In genomic region chr5:123376569-123376968, GRCm38 (mm10) we compare ENCODE assay signal across 9 mouse cellular contexts. TPM values are rescaled to one million over a fixed set of nuclear protein-coding genes. Genes with fewer than 3 reads are reported as not detected.
DNase-seq lines count a peak whose midpoint lies in the region; ATAC-seq and TF ChIP-seq lines count a peak whose summit lies in the region.
"Had no signal": no experiment of that assay in that cellular context is flagged by ENCODE, and none has a peak within 500 bp of the region (broad histone marks: within the 10 kb centered on the region; RNA-seq: fewer than 3 reads in every experiment).

No protein-coding gene starts in this region.

- intact Hi-C loops in left cerebral cortex, adult 2 months (cut with DNase I), result loop anchor here (2.0 kb wide), 1 partner anchor 122 kb away; no protein-coding TSS in a partner anchor

- DNase-seq in hindbrain, embryonic 10.5 days (ENCODE audit: low spot score), result no peak
- peak; percentile 57 for DNase-seq in NIH3T3 (ENCODE audit: low read depth)
- peak; percentile 90 for DNase-seq in embryonic facial prominence, embryonic 14.5 days (ENCODE audit: low spot score)
- peak; percentile 52 for DNase-seq in left cerebral cortex, adult 2 months (ENCODE audit: extremely low spot score in 1 of 2, low spot score in 2 of 2)
- peak; percentile 82 for DNase-seq in right cerebral cortex, postnatal 14 days

- H3K4me3 ChIP-seq in hindbrain, embryonic 12.5 days, result no peak overlapping the region
- no peak overlapping the region for H3K4me3 ChIP-seq in hindbrain, embryonic 10.5 days
- no peak overlapping the region for H3K4me3 ChIP-seq in embryonic facial prominence, embryonic 14.5 days (ENCODE audit: low read depth, low read length)
- H3K4me3 ChIP-seq in hindbrain, embryonic 16.5 days (ENCODE audit: low read length), result no peak overlapping the region
- H3K4me3 ChIP-seq in left cerebral cortex, adult 2 months, result no peak overlapping the region

- H3K27me3 ChIP-seq in hindbrain, embryonic 12.5 days, result no peaks in the 10 kb centered on the region
- no peaks in the 10 kb centered on the region; the same call in 1 of the 2 replicates for H3K27me3 ChIP-seq in hindbrain, embryonic 10.5 days (ENCODE audit: insufficient read depth, poor library complexity, severe bottlenecking)
- H3K27me3 ChIP-seq in embryonic facial prominence, embryonic 14.5 days (replicated peaks; ENCODE audit: control insufficient read depth, insufficient read depth, low read length), result no peaks in the 10 kb centered on the region
- no peaks in the 10 kb centered on the region for H3K27me3 ChIP-seq in hindbrain, embryonic 16.5 days (replicated peaks; ENCODE audit: control insufficient read depth, insufficient read depth, low read length)
- H3K27me3 ChIP-seq: Patski had no signal

- 0 out of 2 replicates have a peak, but pooled peaks cover 4% of the 10 kb centered on the region for H3K4me1 ChIP-seq in hindbrain, embryonic 12.5 days
- peaks cover 15% of the 10 kb centered on the region for H3K4me1 ChIP-seq in hindbrain, embryonic 10.5 days (replicated peaks)
- no peaks in the 10 kb centered on the region for H3K4me1 ChIP-seq in embryonic facial prominence, embryonic 14.5 days (ENCODE audit: control insufficient read depth, insufficient read depth, low read length)
- no peaks in the 10 kb centered on the region; the same call in 1 of the 2 replicates for H3K4me1 ChIP-seq in hindbrain, embryonic 16.5 days (ENCODE audit: control insufficient read depth, insufficient read depth, low read depth, low read length)

- H3K4me2 ChIP-seq in hindbrain, embryonic 12.5 days (replicated peaks), result no peak overlapping the region
- H3K4me2 ChIP-seq in embryonic facial prominence, embryonic 14.5 days (ENCODE audit: low read depth, low read length), result no peak overlapping the region
- H3K4me2 ChIP-seq in hindbrain, embryonic 16.5 days (ENCODE audit: low read length), result no peak overlapping the region

- WGBS in hindbrain, embryonic 12.5 days, result 48% methylated on average over 10 of the region's 10 CpGs
- 78% methylated on average over 10 of the region's 10 CpGs for whole genome bisulfite sequencing in hindbrain, embryonic 10.5 days
- WGBS in embryonic facial prominence, embryonic 14.5 days, result 26% methylated on average over 10 of the region's 10 CpGs
- WGBS in hindbrain, embryonic 16.5 days, result 21% methylated on average over 10 of the region's 10 CpGs

- no peak for ATAC-seq in hindbrain, embryonic 12.5 days (ENCODE audit: low FRiP score)
- ATAC-seq in embryonic facial prominence, embryonic 14.5 days (ENCODE audit: low read depth), result peak; percentile 45; the same call in 1 of the 2 replicates
- peak; percentile 56 for ATAC-seq in hindbrain, embryonic 16.5 days
- ATAC-seq in erythroid progenitor cell, adult 5-6 weeks (replicated peaks; ENCODE audit: low FRiP score, poor library complexity, severe bottlenecking), result no peak
- ATAC-seq: Patski had no signal

- peak overlapping the region; percentile 48; the same call in 1 of the 2 replicates for H3K27ac ChIP-seq in hindbrain, embryonic 12.5 days
- H3K27ac ChIP-seq in hindbrain, embryonic 10.5 days, result no peak overlapping the region
- H3K27ac ChIP-seq in embryonic facial prominence, embryonic 14.5 days (replicated peaks; ENCODE audit: low read depth, low read length), result no peak overlapping the region
- 0 out of 2 replicates have a peak overlapping the region, but pooled peaks have one; percentile 34 for H3K27ac ChIP-seq in hindbrain, embryonic 16.5 days (ENCODE audit: low read depth, low read length)
- no peak overlapping the region; the same call in 1 of the 2 replicates for H3K27ac ChIP-seq in left cerebral cortex, adult 2 months

- H3K36me3 ChIP-seq in hindbrain, embryonic 12.5 days, result peaks cover 33% of the 10 kb centered on the region
- H3K36me3 ChIP-seq in hindbrain, embryonic 10.5 days, result peaks cover 47% of the 10 kb centered on the region
- peaks cover 33% of the 10 kb centered on the region for H3K36me3 ChIP-seq in embryonic facial prominence, embryonic 14.5 days (ENCODE audit: control insufficient read depth, insufficient read depth, low read length)
- peaks cover 16% of the 10 kb centered on the region for H3K36me3 ChIP-seq in hindbrain, embryonic 16.5 days (ENCODE audit: control insufficient read depth, insufficient read depth, low read length)

- H3K9ac ChIP-seq in hindbrain, embryonic 12.5 days, result 0 out of 2 replicates have a peak overlapping the region, but pooled peaks have one; percentile 13
- no peak overlapping the region for H3K9ac ChIP-seq in embryonic facial prominence, embryonic 14.5 days (ENCODE audit: low read depth, low read length)
- H3K9ac ChIP-seq in hindbrain, embryonic 16.5 days (ENCODE audit: low read depth, low read length), result no peak overlapping the region; the same call in 1 of the 2 replicates

- no peaks in the 10 kb centered on the region for H3K9me3 ChIP-seq in hindbrain, embryonic 12.5 days (replicated peaks)
- no peaks in the 10 kb centered on the region for H3K9me3 ChIP-seq in hindbrain, embryonic 10.5 days
- no peaks in the 10 kb centered on the region for H3K9me3 ChIP-seq in embryonic facial prominence, embryonic 14.5 days (ENCODE audit: control insufficient read depth, low read length)
- H3K9me3 ChIP-seq in hindbrain, embryonic 16.5 days (ENCODE audit: control insufficient read depth, low read length), result no peaks in the 10 kb centered on the region

- TF ChIP-seq CTCF in left cerebral cortex, adult 2 months (IDR thresholded peaks at IDR 0.05), result no peak

RNA-seq across cellular contexts. Expression of gene Mlxip, which starts 18.0 kb away (rescaled TPM):
- 20.7 and 21.6 TPM in 2 replicates for polyA plus RNA-seq in hindbrain, embryonic 12.5 days (2016; fragmentation: Nextera tagmentation; extraction: Ambion mirVana)
- polyA plus RNA-seq in hindbrain, embryonic 10.5 days (2016; fragmentation: Nextera tagmentation; extraction: Ambion mirVana), result 18.0 and 18.8 TPM in 2 replicates
- polyA plus RNA-seq in embryonic facial prominence, embryonic 14.5 days (2014; fragmentation: Nextera tagmentation; extraction: Ambion mirVana), result 17.7 and 18.8 TPM in 2 replicates
- polyA plus RNA-seq in hindbrain, embryonic 16.5 days (2015; fragmentation: Nextera tagmentation; extraction: Ambion mirVana), result 15.2 and 20.7 TPM in 2 replicates
- total RNA-seq in left cerebral cortex, adult 2 months (2021), result 10 to 100 TPM; 20.5 to 20.8 TPM
- 11.3 and 13.3 TPM in 2 replicates for total RNA-seq in erythroid progenitor cell, adult 5-6 weeks (2015; ENCODE audit: low replicate concordance)
- total RNA-seq in erythroid progenitor cell, adult 5-6 weeks (2017; ENCODE audit: low replicate concordance), result 2.0 and 2.8 TPM in 2 replicates

RNA-seq across cellular contexts. Expression of gene Bcl7a, which starts 32.9 kb away (rescaled TPM):
- 56.6 and 59.9 TPM in 2 replicates for polyA plus RNA-seq in hindbrain, embryonic 12.5 days (2016; fragmentation: Nextera tagmentation; extraction: Ambion mirVana)
- 42.9 and 48.0 TPM in 2 replicates for polyA plus RNA-seq in hindbrain, embryonic 10.5 days (2016; fragmentation: Nextera tagmentation; extraction: Ambion mirVana)
- 19.1 and 19.7 TPM in 2 replicates for polyA plus RNA-seq in embryonic facial prominence, embryonic 14.5 days (2014; fragmentation: Nextera tagmentation; extraction: Ambion mirVana)
- 31.1 and 36.7 TPM in 2 replicates for polyA plus RNA-seq in hindbrain, embryonic 16.5 days (2015; fragmentation: Nextera tagmentation; extraction: Ambion mirVana)
- 10 to 100 TPM; 65.4 to 68.2 TPM for total RNA-seq in left cerebral cortex, adult 2 months (2021)
- total RNA-seq in erythroid progenitor cell, adult 5-6 weeks (2015; ENCODE audit: low replicate concordance), result 15.1 and 18.0 TPM in 2 replicates
- 8.7 and 11.3 TPM in 2 replicates for total RNA-seq in erythroid progenitor cell, adult 5-6 weeks (2017; ENCODE audit: low replicate concordance)

Comparison
In these comparisons a context has a peak if more than half of its experiments do, and no peak if none do; other contexts are left out.
1. ATAC-seq: peak in embryonic facial prominence, embryonic 14.5 days (single experiment) and hindbrain, embryonic 16.5 days (single experiment); none in hindbrain, embryonic 12.5 days (single experiment) and erythroid progenitor cell, adult 5-6 weeks (single experiment).
2. H3K27ac ChIP-seq: peak in hindbrain, embryonic 12.5 days (single experiment) and hindbrain, embryonic 16.5 days (single experiment); none in hindbrain, embryonic 10.5 days (single experiment), embryonic facial prominence, embryonic 14.5 days (single experiment) and left cerebral cortex, adult 2 months (single experiment).